Mouse (Mus musculus) embryo, embryonic 10 days (tissue): ENCODE results near the gene BC024978.

Experiments
- DNase-seq: peaks from one replicate; pipeline ENCODE4 v3.0.0-alpha.2; 2015; ENCODE audit warnings: low spot score

Gene BC024978

DNA sequence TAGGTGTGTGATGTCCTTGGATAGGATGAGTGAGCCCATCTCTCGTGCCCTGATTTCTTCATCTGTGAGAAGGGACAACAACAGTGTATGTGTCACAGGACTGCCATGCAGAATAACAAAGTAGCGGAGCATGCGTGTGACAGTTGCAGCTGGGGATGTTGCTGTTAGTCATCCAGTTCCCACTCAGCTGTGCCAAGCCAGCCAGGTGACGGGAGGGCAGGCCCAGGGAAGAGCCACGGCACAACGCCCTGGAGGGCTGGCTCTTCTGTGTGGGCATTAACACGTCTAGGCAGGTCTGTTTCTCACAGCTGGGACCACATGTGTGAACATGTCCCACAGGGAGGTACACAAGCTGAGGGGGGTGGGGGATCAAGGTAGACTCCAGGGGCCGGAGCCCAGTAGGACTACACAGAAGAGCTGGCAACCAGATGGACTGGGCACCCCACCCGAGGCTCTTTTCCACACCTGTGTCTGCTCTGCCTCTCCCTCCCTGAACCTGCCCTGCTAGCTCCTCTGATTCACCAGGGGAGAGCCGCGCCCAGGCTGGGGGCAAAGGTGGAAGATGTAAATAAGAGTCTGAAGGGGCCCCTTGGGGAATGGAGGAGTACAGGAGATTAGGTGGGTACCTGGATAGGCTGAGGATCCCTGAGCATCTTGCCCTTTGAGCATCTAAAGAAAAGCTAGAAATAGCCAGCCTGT, 29.4 kb downstream of the BC024978 start:
- DNase-seq, result no peak

DNA sequence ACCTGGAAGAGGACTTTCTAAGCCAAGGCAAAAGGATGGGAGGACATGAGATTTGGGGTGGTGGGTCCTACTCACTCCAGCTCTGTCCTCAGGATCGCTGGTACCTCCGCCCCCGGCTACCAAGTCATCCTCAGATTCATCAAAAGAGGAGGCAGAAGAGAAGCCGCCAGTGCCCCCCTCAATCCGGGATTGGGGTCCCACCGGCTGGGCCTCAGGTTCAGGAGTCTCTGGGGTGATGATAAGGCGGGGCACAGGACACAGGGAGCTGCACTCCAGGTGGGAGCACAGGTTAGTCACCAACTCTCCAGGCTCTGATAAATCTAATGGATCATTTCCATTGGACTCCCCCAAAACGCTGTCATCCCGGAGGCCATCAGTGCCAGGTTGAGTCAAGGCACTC, 31.7 kb downstream of the BC024978 start:
- DNase-seq, result no peak

DNA sequence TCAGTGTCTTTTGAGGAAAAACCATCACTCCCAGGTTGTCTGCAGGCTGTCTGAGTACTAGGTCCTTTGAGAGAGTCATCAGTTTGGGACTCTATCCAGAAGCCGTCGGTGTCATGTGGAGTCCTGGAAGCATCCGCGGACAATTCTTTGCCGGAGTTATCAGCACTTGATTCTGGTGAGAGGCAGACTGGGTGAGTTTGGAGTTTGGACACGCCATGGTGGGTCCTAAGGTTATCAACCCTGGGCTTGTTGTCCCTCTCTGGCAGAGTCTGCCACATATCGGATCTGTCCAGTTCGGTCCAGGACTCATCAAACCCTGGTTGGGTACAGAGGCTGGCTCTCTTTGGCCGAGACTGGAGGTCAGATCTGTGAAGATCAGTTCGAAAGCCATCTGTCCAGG, 32.1 kb downstream of the BC024978 start:
- DNase-seq, result no peak

DNA sequence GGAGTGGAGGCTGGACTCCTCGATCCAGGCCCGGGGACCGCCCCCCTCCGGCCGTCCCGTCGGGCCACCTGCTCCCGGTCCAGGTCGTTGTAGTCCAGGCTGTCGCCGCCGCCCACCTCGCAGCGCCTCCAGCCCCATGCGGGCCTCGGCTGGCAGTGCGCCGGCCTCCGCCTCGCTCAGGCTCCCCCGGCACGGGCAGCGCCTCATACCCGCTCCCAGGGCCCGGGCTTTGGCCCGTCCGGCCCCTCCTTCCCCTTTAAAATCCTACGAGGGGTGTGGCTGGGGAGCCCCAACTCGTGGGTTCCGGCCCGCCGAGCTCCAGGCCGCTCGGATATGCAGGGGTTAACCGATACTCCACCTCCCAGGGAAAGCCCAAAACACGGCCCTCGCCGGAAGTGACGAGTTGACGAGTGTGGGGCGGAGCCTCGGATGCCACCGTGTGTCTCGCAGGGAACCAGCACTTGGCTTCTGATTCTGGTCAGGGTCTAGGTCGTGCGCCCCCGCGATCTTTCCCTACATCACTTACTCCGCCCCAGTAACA, 32.8 kb downstream of the BC024978 start, which contains the start of gene Itpkc:
TSS of gene Itpkc (minus strand) at position 381 of the 541 bp plus-strand sequence.
- DNase-seq, result peak; percentile 99

- DNase-seq, result no peak
These were observed 33.3 kb downstream of the BC024978 start for GRCm38 (mm10) chr7:27228865-27229264.

GRCm38 (mm10) chr7:27230781-27231180, 35.2 kb downstream of the BC024978 start:
- no peak for DNase-seq

GRCm38 (mm10) chr7:27231693-27232331, 36.2 kb downstream of the BC024978 start:
- DNase-seq, result no peak

GRCm38 (mm10) chr7:27232781-27233281, 37.2 kb downstream of the BC024978 start, which contains the start of gene Coq8b:
Gene Coq8b (plus strand): TSS chr7:27233023.
- DNase-seq, result peak; percentile 98

DNA sequence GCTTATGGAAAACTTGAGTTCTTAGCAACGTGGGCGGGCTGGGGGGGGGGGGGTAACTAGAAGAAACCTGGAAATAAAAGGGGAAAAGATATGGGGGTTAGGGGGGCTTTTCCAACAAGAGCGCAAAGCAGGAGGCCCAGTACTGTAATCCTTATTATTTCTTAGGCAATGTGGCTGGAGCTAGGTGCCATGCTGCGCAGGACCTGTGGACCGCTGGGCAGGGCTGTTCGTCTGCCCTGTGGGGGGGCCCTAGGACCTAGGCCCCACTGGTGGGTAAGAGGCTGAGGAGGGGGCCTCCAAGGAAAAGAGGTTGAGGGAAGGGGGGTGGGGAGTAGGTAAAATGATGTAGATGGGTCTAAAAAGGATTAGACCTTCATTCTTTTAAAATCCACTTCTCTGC, 37.7 kb downstream of the BC024978 start:
- no peak for DNase-seq

- DNase-seq, result no peak
These were observed 40.1 kb downstream of the BC024978 start for GRCm38 (mm10) chr7:27235726-27236125.

DNA sequence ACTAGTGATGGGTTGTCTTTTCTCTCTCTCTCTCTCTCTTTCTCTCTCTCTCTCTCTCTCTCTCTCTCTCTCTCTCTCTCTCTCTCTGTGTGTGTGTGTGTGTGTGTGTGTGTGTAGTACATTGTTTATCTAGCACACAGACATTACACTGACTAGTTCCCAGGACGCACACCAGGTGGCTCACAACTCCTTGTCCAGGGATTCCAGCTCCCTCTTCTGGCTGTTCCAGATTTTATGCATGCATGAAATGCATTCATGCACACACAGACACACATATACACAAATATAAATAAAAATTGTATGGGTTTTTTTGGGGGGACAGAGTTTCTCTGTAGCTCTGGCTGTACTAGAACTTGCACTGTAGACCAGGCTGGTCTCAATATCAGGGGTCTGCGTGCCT, 41.9 kb downstream of the BC024978 start:
- no peak for DNase-seq

- DNase-seq, result no peak
These were observed 43.0 kb downstream of the BC024978 start for GRCm38 (mm10) chr7:27238568-27238967.

DNA sequence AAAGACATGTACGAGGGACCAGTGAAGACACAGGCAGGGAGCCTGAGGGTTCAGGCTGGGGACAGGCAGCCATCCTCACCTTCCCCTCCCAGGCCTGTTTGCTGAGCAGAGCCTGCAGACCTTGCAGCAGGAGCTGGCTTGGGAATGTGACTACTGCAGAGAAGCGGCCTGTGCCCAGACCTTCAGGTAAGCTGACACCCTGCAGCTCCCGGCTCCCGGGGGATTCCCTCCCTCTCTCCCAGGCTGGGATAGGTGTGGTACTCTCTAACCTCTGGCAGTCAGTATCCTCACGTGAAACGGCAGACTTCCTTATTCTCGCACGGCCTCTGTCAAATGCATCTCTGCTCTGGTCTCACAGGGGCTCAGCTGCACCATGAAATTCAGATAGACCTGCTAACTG, 47.6 kb downstream of the BC024978 start:
- DNase-seq, result no peak

DNA sequence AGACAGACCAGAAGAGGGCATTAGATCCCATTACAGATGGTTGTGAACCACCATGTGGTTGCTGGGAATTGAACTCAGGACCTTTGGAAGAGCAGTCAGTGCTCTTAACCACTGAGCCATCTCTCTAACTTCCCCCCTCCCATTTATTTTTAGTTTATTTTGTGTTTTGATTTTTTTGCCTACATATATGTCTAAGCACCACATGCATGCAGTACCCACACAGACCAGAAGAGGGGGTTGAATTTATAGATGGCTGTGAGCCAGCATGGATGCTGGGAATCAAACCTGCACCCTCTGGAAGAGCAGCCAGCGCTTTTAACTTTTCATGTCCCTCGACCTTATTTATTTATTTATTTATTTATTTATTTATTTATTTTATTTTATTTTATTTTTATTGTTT, 48.5 kb downstream of the BC024978 start:
- peak; percentile 21 for DNase-seq

GRCm38 (mm10) chr7:27249146-27249545, 53.6 kb downstream of the BC024978 start:
- DNase-seq, result peak; percentile 36

DNA sequence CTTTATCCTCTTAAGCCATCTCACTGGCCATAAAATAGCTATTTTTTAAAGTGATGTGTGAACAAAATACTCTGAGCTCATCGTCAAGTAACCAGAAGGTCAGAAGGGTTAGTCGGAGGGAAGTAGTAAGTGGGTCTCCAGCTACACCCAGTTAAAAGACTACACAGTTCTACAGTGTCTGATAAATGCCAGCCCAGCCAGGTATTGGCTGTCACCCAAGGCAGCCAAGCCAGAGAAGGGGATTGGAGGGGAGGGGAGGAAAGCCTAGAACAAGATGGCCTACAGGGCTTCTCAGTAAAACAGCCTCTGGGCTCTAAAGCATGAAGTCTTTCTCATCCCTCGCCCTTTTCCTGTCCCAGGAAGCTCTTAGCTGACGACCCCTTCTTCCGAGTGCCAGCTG, 54.3 kb downstream of the BC024978 start:
- no peak for DNase-seq

- no peak for DNase-seq
These were observed 56.4 kb downstream of the BC024978 start for GRCm38 (mm10) chr7:27251946-27252345.

DNA sequence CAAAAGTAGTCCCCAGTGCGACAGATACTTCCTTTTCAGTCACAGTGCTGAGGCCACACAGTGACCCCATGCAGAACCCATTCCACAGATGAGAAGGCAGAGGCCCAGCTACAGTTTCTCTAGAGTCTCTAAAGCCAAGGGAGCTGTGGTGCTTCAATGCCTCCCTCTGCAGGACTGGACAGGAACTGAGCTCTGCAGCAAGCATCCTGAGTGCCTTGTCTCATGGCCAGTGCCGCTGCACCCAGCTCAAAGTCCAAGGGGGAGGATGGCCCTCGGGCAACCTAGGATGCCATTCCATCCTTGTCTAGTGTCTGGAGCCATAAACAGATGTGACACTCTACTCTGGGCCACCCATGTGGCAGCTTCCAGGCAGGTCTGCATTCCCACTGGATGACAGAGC, 60.1 kb downstream of the BC024978 start:
- peak; percentile 49 for DNase-seq

DNA sequence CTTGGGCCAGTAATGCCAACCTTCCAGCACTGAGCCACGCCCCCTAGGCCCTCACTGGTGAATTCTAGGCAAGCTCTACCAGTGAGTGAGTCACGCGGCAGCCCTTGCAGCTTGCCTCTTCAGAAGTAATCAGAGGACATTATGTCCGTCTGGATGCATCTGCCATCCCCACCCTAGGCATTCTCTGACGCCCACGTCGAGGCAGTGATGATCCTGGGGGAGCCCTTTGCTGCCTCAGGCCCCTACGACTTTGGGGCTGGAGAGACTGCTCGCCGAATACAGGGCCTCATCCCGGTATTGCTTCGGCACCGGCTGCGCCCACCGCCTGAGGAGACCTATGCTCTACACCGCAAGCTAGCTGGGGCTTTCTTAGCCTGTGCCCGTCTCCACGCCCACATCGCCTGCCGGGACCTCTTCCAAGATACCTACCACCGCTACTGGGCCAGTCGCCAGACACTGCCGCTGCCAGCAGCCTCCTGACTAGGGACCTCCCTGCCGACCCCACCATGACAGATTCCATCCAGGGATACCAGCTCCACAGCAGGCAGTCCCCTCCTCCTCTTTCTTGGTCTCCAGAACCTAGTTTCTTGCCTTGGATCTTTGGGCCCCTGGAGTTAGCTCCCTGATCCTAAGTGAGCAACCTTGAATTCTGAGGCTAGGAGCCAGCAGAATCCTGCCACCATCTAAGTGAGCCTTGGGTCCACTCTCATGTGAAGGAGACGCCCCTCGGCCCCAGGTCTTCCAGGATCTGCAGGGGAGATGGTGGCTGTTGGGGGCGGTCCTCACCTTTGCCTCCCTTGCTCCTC, 61.7 kb downstream of the BC024978 start:
- DNase-seq, result peak; percentile 57

DNA sequence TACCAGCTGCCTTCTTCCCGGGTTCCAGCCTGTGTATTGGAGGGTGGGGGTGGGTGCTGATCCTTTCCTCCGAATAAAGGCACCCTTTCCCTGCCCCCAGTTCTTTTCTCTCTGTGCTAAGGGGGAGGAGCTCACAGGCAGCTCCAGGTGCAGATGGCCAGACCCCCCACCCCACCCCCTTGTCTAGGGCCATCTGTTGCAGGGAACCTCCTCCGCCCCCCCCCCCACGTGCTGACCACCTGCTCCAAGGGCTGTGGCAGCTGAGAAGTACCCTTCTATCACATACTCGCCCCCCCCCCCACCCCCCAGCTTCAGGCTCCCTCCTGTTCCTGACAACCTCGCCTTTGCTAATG, 62.2 kb downstream of the BC024978 start:
- no peak for DNase-seq

DNA sequence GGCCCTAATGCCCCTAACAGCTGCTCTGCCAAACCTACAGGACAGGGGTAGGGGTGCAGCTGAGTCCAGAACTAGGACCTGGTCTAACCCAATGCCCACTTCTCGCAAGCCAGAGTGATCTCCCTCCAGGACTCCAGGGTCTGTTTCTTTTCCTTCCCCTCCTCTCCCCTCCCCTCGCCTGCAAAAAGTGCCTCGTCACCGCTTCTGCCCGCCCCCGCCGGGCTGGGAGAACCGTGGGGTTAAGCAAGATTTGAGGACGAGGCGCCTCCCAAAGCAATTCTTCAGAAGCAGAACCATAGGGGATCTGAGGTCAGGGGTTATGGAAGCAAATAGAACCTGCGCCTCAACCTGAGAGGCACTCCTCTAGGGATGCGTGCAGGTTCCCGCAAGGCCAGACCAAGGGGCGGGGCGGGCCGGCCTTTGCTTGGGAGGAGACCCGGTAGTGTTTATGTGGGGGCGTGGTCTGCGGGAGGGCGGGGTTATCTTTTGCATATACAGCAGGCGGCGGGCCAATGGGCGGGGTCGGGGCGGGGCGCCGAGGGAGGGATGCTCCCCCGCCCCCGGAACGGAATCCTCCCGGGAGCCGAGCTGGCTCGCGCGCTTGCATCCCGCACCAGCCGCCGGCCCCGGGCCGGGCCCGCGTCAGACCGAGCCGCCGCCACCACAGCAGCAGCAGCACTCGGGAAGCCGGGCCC, 62.8 kb downstream of the BC024978 start, which contains the start of gene Numbl:
TSS of gene Numbl (plus strand) at position 229 of the 695 bp plus-strand sequence.
- peak; percentile 85 for DNase-seq

- DNase-seq, result no peak
These were observed 63.7 kb downstream of the BC024978 start for GRCm38 (mm10) chr7:27259271-27259721.
